Mouse (Mus musculus): ENCODE results near the gene Hsh2d. TPM values are rescaled to one million over a fixed set of nuclear protein-coding genes. Genes with fewer than 3 reads are reported as not detected.

The Hsh2d gene
- polyA plus RNA-seq (2014; fragmentation: Nextera tagmentation; extraction: Ambion mirVana), result not detected in 2 replicates

GRCm38 (mm10) chr8:72189417-72190214 is at the start of gene Hsh2d:
Gene Hsh2d (plus strand): TSS chr8:72189638.
- 77% methylated on average over 12 of the region's 12 CpGs for WGBS
- no peak for DNase-seq
- H3K27ac ChIP-seq (replicated peaks; ENCODE audit: low read depth, low read length), result no peak within 1 kb of the TSS

DNA sequence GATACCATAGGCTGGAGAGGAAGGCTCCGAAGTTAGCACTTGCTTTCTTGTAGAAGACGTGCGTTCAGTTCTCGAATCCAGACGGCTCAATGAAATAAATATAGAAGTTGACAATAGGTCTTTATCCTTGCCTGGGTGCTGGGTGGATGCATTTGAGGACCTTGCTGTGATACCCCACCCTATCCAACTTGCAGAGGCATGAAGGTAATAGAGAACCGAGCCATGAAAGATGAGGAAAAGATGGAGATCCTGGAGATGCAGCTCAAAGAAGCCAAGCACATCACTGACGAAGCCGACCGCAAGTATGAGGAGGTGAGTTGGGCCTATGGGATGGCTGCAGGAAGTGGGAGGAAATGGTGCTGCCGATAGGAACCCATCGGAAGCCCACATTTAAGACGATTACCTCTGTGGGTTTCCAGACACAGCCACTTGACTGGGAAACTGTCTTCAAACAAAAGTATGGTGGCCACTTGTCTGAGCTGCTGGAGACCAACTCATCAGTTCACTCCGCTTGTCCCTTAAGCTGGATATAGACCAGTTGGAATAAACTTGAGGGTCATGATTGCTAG is 46.1 kb upstream of the Hsh2d start:
- no peak overlapping the region for H3K4me2 ChIP-seq (ENCODE audit: low read length)
- DNase-seq, result no peak
- peaks cover 92% of the 10 kb centered on the region for H3K36me3 ChIP-seq (ENCODE audit: control insufficient read depth, insufficient read depth, low read length)
- no peak overlapping the region for H3K9ac ChIP-seq (replicated peaks; ENCODE audit: low read length)
- H3K9me3 ChIP-seq (ENCODE audit: control insufficient read depth, low read length), result no peaks in the 10 kb centered on the region
- ATAC-seq (ENCODE audit: low FRiP score, low TSS enrichment), result no peak
- H3K4me1 ChIP-seq (ENCODE audit: control insufficient read depth, insufficient read depth, low read length), result no peaks in the 10 kb centered on the region
- H3K4me3 ChIP-seq (replicated peaks; ENCODE audit: low read depth, low read length), result no peak overlapping the region
- 92% methylated on average over 13 of the region's 13 CpGs for WGBS
- H3K27ac ChIP-seq (replicated peaks; ENCODE audit: low read depth, low read length), result no peak overlapping the region
- H3K27me3 ChIP-seq (ENCODE audit: control insufficient read depth, insufficient read depth, low read length), result no peaks in the 10 kb centered on the region

More at GRCm38 (mm10) chr8:72189417-72190214, at the start of gene Hsh2d:
- no peaks in the 10 kb centered on the region for H3K9me3 ChIP-seq (ENCODE audit: control insufficient read depth, low read length)
- H3K4me3 ChIP-seq (replicated peaks; ENCODE audit: low read depth, low read length), result no peak within 1 kb of the TSS
- no peaks in the 10 kb centered on the region for H3K27me3 ChIP-seq (ENCODE audit: control insufficient read depth, insufficient read depth, low read length)
- H3K9ac ChIP-seq (replicated peaks; ENCODE audit: low read length), result no peak within 1 kb of the TSS
- no peak for ATAC-seq (ENCODE audit: low FRiP score, low TSS enrichment)
- no peaks in the 10 kb centered on the region for H3K4me1 ChIP-seq (ENCODE audit: control insufficient read depth, insufficient read depth, low read length)
- H3K4me2 ChIP-seq (ENCODE audit: low read length), result no peak within 1 kb of the TSS
- no peaks in the 10 kb centered on the region for H3K36me3 ChIP-seq (ENCODE audit: control insufficient read depth, insufficient read depth, low read length)

DNA sequence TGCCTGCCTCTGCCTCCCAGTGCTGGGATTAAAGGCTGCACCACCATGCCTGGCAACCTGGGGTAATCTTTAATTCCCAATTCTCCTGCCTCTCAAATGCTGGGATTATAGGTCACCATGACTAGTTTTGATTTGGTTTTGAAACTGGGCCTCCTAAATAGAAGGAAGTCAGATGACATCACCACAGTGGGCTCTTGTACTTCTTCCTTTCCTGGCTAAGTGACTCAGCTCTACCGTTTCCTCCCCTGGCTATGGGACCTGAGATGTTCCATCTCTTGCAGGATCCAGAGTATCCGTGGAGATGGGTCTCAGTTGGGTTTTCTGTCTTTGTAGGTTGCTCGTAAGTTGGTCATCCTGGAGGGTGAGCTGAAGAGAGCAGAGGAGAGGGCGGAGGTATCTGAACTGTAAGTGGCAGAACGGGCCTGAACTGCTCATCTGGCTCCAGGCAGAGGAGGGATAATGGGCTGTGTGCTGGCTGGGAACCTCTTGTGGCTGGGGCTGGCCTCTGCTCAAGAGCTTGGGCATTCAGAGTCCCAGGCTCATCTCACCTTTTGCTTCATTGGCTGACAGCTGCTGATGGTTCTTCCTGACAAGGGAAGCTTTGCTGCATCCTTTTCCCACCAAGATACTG is 45.0 kb upstream of the Hsh2d start:
- Histone ChIP-seq H3K9me3 (ENCODE audit: control insufficient read depth, low read length) (no peaks in the 10 kb centered on the region), H3K36me3 (ENCODE audit: control insufficient read depth, insufficient read depth, low read length) (peaks cover 89% of the 10 kb centered on the region), H3K4me3 (replicated peaks; ENCODE audit: low read depth, low read length) (no peak overlapping the region)

DNA sequence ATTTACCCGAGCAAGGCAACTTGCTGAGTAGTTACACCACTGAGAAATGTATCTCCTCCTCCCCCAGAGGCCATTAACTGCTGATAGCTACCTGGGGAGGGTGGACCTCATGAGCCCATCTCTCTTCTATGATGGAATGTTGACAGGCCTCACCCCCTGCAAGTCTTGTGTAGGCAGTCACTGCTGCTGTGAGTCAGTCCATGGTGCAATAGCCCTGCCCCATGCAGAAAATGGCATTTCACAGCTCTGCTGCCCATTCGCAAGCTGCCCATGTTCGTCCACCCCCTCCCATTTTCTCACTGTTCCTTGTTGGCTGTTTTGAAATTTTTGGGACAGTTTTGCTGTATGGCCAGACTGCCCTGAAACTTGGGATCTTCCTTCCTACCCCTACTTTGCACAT is 43.9 kb upstream of the Hsh2d start:
- Histone ChIP-seq H3K36me3 (ENCODE audit: control insufficient read depth, insufficient read depth, low read length) (peaks cover 89% of the 10 kb centered on the region), H3K4me1 (ENCODE audit: control insufficient read depth, insufficient read depth, low read length) (no peaks in the 10 kb centered on the region), H3K4me2 (ENCODE audit: low read length) (no peak overlapping the region), H3K27ac (replicated peaks; ENCODE audit: low read depth, low read length) (no peak overlapping the region), H3K9ac (replicated peaks; ENCODE audit: low read length) (no peak overlapping the region), H3K4me3 (replicated peaks; ENCODE audit: low read depth, low read length) (no peak overlapping the region), H3K9me3 (ENCODE audit: control insufficient read depth, low read length) (no peaks in the 10 kb centered on the region), H3K27me3 (ENCODE audit: control insufficient read depth, insufficient read depth, low read length) (no peaks in the 10 kb centered on the region)
- DNase-seq (no peak), ATAC-seq (ENCODE audit: low FRiP score, low TSS enrichment) (no peak)
- WGBS, result 93% methylated on average over 3 of the region's 3 CpGs

More for the DNA sequence above, 45.0 kb upstream of the Hsh2d start:
- Histone ChIP-seq H3K9ac (replicated peaks; ENCODE audit: low read length) (no peak overlapping the region), H3K4me2 (ENCODE audit: low read length) (no peak overlapping the region), H3K4me1 (ENCODE audit: control insufficient read depth, insufficient read depth, low read length) (no peaks in the 10 kb centered on the region), H3K27ac (replicated peaks; ENCODE audit: low read depth, low read length) (no peak overlapping the region), H3K27me3 (ENCODE audit: control insufficient read depth, insufficient read depth, low read length) (no peaks in the 10 kb centered on the region)
- ATAC-seq (ENCODE audit: low FRiP score, low TSS enrichment), result no peak
- WGBS, result 94% methylated on average over 5 of the region's 5 CpGs
- no peak for DNase-seq

- 95% methylated on average over 1 of the region's 1 CpGs for WGBS
- H3K4me2 ChIP-seq (ENCODE audit: low read length), result no peak overlapping the region
- H3K9me3 ChIP-seq (ENCODE audit: control insufficient read depth, low read length), result no peaks in the 10 kb centered on the region
- DNase-seq (no peak), ATAC-seq (ENCODE audit: low FRiP score, low TSS enrichment) (no peak)
- no peak overlapping the region for H3K9ac ChIP-seq (replicated peaks; ENCODE audit: low read length)
- no peaks in the 10 kb centered on the region for H3K27me3 ChIP-seq (ENCODE audit: control insufficient read depth, insufficient read depth, low read length)
- H3K27ac ChIP-seq (replicated peaks; ENCODE audit: low read depth, low read length), result no peak overlapping the region
- peaks cover 85% of the 10 kb centered on the region for H3K36me3 ChIP-seq (ENCODE audit: control insufficient read depth, insufficient read depth, low read length)
- no peaks in the 10 kb centered on the region for H3K4me1 ChIP-seq (ENCODE audit: control insufficient read depth, insufficient read depth, low read length)
- H3K4me3 ChIP-seq (replicated peaks; ENCODE audit: low read depth, low read length), result no peak overlapping the region
Observed at GRCm38 (mm10) chr8:72146056-72146455, 43.4 kb upstream of the Hsh2d start.

DNA sequence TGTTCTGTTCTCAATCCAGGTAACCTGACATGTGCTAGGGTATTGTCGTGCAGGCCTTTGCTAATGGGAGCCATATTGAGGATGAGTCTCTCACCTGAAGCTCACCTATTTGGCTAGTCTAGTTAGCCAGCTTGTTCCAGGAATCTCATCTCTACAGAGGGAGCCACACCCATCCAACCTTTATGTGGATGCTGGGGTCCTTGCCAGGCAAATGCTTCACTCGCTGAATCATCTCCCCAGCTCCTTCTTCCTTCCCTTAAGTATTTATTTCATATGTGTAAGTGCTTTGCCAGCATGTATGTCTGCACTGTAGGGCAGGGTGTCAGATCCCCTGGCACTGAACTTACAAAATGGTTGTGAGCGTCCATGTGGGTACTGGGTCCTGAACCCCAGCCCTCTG is 42.9 kb upstream of the Hsh2d start:
- H3K4me3 ChIP-seq (replicated peaks; ENCODE audit: low read depth, low read length), result no peak overlapping the region
- H3K27ac ChIP-seq (replicated peaks; ENCODE audit: low read depth, low read length), result no peak overlapping the region
- 92% methylated on average over 3 of the region's 3 CpGs for WGBS
- ATAC-seq (ENCODE audit: low FRiP score, low TSS enrichment) (no peak), DNase-seq (no peak)
- no peak overlapping the region for H3K9ac ChIP-seq (replicated peaks; ENCODE audit: low read length)
- H3K4me1 ChIP-seq (ENCODE audit: control insufficient read depth, insufficient read depth, low read length), result no peaks in the 10 kb centered on the region
- peaks cover 85% of the 10 kb centered on the region for H3K36me3 ChIP-seq (ENCODE audit: control insufficient read depth, insufficient read depth, low read length)
- H3K9me3 ChIP-seq (ENCODE audit: control insufficient read depth, low read length), result no peaks in the 10 kb centered on the region
- H3K4me2 ChIP-seq (ENCODE audit: low read length), result no peak overlapping the region
- no peaks in the 10 kb centered on the region for H3K27me3 ChIP-seq (ENCODE audit: control insufficient read depth, insufficient read depth, low read length)

GRCm38 (mm10) chr8:72147266-72147665 is 42.2 kb upstream of the Hsh2d start:
- Histone ChIP-seq H3K9ac (replicated peaks; ENCODE audit: low read length) (no peak overlapping the region), H3K27me3 (ENCODE audit: control insufficient read depth, insufficient read depth, low read length) (no peaks in the 10 kb centered on the region), H3K36me3 (ENCODE audit: control insufficient read depth, insufficient read depth, low read length) (peaks cover 83% of the 10 kb centered on the region), H3K4me3 (replicated peaks; ENCODE audit: low read depth, low read length) (no peak overlapping the region), H3K9me3 (ENCODE audit: control insufficient read depth, low read length) (no peaks in the 10 kb centered on the region), H3K27ac (replicated peaks; ENCODE audit: low read depth, low read length) (no peak overlapping the region), H3K4me1 (ENCODE audit: control insufficient read depth, insufficient read depth, low read length) (no peaks in the 10 kb centered on the region), H3K4me2 (ENCODE audit: low read length) (no peak overlapping the region)
- ATAC-seq (ENCODE audit: low FRiP score, low TSS enrichment) (no peak), DNase-seq (no peak)
- WGBS, result 96% methylated on average over 2 of the region's 2 CpGs

DNA sequence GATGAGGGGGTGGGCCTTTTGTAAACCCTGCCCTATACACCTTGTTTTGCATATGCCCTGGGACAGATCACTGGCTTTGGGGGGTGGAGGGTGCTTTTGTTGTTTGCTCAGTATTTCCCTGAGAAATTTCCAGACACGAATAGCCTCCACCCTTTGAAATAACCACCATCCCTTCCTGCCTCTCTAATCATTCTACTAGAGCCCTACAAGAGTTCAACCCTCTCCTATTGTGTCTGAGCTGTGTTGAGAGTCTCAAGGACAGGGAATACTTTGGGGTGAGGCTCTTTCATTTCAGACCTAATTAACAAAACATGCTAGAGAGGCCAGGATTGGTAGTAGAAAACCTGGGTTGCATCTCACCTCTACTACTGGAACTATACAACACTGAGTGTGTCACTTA is 40.4 kb upstream of the Hsh2d start:
- 93% methylated on average over 1 of the region's 1 CpGs for WGBS
- H3K27me3 ChIP-seq (ENCODE audit: control insufficient read depth, insufficient read depth, low read length), result no peaks in the 10 kb centered on the region
- peaks cover 75% of the 10 kb centered on the region for H3K36me3 ChIP-seq (ENCODE audit: control insufficient read depth, insufficient read depth, low read length)
- no peaks in the 10 kb centered on the region for H3K4me1 ChIP-seq (ENCODE audit: control insufficient read depth, insufficient read depth, low read length)
- no peak for ATAC-seq (ENCODE audit: low FRiP score, low TSS enrichment)
- H3K9ac ChIP-seq (replicated peaks; ENCODE audit: low read length), result no peak overlapping the region
- H3K4me3 ChIP-seq (replicated peaks; ENCODE audit: low read depth, low read length), result no peak overlapping the region
- H3K9me3 ChIP-seq (ENCODE audit: control insufficient read depth, low read length), result no peaks in the 10 kb centered on the region
- H3K4me2 ChIP-seq (ENCODE audit: low read length), result no peak overlapping the region
- no peak for DNase-seq
- no peak overlapping the region for H3K27ac ChIP-seq (replicated peaks; ENCODE audit: low read depth, low read length)

Data from midbrain, embryonic 14.5 days (tissue).